Mouse (Mus musculus): ENCODE results near the gene Atp6v1f. TPM values are rescaled to one million over a fixed set of nuclear protein-coding genes. Genes with fewer than 3 reads are reported as not detected.

Gene Atp6v1f
- polyA plus RNA-seq, 1 experiment from 2014 or later = 248 TPM

DNA sequence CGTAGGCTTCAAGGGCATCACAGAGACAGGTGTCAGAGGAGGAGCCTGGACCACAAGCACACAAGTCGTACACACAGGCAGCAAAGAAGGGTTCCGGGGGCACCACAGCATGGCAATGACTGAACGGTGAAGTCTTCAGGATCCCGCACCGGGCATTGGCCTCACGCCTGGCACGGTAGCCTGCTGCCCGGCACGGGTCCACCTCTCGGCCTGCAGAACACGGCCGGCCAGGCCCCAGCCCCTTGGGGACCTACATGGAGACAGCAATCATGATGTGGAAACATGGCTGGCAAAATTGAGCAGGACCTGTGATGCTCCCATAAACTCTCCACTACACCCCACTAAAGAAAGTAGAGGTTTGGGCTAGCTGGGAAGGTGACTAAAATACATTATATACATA is 15.2 kb downstream of the Atp6v1f start:
- H3K4me2 ChIP-seq (replicated peaks; ENCODE audit: low read depth, low read length) = no peak overlapping the region
- H3K9me3 ChIP-seq (ENCODE audit: control insufficient read depth, low read length) = no peaks in the 10 kb centered on the region
- H3K27ac ChIP-seq (ENCODE audit: low read depth, low read length) = no peak overlapping the region
- peaks cover 8% of the 10 kb centered on the region; the same call in 1 of the 2 replicates for H3K36me3 ChIP-seq (ENCODE audit: control insufficient read depth, insufficient read depth, low read length)
- WGBS = 97% methylated on average over 13 of the region's 13 CpGs
- H3K4me3 ChIP-seq (ENCODE audit: low read length) = no peak overlapping the region
- no peak for ATAC-seq (ENCODE audit: low FRiP score, low TSS enrichment)
- no peak overlapping the region for H3K9ac ChIP-seq (ENCODE audit: low read depth, low read length)
- no peaks in the 10 kb centered on the region for H3K27me3 ChIP-seq (ENCODE audit: control insufficient read depth, insufficient read depth, low read length)
- H3K4me1 ChIP-seq (ENCODE audit: control insufficient read depth, insufficient read depth, low read length) = no peaks in the 10 kb centered on the region

DNA sequence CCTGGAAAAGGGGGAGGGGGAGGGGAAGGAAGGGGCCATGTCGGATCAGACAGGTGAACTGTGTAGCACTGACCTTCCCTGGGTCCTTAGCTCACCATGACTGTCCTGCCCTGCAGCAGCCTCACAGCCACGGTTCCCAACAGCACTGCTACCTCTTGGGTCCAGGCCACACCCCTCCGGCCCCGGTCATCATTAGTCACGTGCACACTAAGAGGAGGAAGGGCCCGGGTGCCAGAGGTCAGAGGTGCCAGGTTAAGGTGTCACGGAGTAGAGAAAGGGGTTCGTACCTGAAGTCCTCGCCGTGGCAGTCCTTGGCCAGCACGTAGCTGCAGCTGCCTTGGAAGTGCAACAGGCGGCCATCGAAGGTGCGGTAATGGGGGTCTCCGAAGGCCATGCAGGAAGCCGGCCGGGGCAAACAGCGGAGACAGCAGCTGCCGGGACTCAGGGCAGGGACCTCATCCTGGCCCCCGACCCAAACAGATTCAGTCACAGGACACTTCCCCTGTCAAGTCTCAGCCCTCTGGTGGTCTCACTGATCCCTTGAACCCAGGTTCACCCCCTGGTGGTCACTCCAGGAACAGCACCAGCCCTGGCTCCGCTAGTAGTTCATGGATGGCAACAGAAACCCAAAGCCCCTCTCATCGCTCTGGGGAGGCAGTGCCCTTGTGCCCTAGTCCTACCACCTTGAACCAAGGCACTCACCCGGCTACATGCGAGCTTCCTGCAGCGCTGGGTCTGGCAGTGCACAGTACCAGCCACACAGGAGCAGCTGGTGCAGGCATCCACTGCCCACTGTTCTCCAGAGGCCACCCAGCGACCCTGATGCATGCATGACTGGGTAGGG is 17.4 kb downstream of the Atp6v1f start:
- H3K9ac ChIP-seq (ENCODE audit: low read depth, low read length) = peak overlapping the region; percentile 32
- no peaks in the 10 kb centered on the region for H3K4me1 ChIP-seq (ENCODE audit: control insufficient read depth, insufficient read depth, low read length)
- ATAC-seq (ENCODE audit: low FRiP score, low TSS enrichment) = peak; percentile 74
- peaks cover 8% of the 10 kb centered on the region; the same call in 1 of the 2 replicates for H3K36me3 ChIP-seq (ENCODE audit: control insufficient read depth, insufficient read depth, low read length)
- H3K9me3 ChIP-seq (ENCODE audit: control insufficient read depth, low read length) = no peaks in the 10 kb centered on the region
- no peak overlapping the region for H3K27ac ChIP-seq (ENCODE audit: low read depth, low read length)
- H3K27me3 ChIP-seq (ENCODE audit: control insufficient read depth, insufficient read depth, low read length) = no peaks in the 10 kb centered on the region
- H3K4me3 ChIP-seq (ENCODE audit: low read length) = peak overlapping the region; percentile 35
- WGBS = 9% methylated on average over 26 of the region's 26 CpGs
- peak overlapping the region; percentile 64 for H3K4me2 ChIP-seq (replicated peaks; ENCODE audit: low read depth, low read length)

DNA sequence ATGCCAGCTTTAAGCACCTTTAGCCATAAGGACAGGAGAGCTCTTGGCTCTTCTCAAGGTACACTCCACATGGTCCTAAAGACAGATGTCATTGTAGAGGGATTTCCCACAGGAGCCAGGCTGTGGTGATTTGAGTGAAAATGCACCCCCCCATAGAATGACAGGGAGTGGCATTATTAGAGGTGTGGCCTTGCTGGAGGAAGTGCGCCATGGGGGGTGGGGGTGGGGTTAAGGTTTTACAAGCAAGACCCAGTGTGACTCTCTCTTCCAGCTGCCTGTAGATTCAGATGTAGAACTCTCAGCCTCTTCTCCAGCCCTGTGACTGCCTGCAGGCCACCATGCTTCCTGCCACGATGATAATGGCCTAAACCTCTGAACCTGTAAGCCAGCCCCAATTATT is 18.4 kb downstream of the Atp6v1f start:
- Histone ChIP-seq H3K36me3 (ENCODE audit: control insufficient read depth, insufficient read depth, low read length) (peaks cover 11% of the 10 kb centered on the region; the same call in 1 of the 2 replicates), H3K4me3 (ENCODE audit: low read length) (no peak overlapping the region), H3K27ac (ENCODE audit: low read depth, low read length) (no peak overlapping the region), H3K9me3 (ENCODE audit: control insufficient read depth, low read length) (no peaks in the 10 kb centered on the region), H3K27me3 (ENCODE audit: control insufficient read depth, insufficient read depth, low read length) (no peaks in the 10 kb centered on the region), H3K4me2 (replicated peaks; ENCODE audit: low read depth, low read length) (no peak overlapping the region), H3K9ac (ENCODE audit: low read depth, low read length) (no peak overlapping the region), H3K4me1 (ENCODE audit: control insufficient read depth, insufficient read depth, low read length) (no peaks in the 10 kb centered on the region)
- ATAC-seq (ENCODE audit: low FRiP score, low TSS enrichment) = no peak
- 47% methylated on average over 2 of the region's 2 CpGs for WGBS

DNA sequence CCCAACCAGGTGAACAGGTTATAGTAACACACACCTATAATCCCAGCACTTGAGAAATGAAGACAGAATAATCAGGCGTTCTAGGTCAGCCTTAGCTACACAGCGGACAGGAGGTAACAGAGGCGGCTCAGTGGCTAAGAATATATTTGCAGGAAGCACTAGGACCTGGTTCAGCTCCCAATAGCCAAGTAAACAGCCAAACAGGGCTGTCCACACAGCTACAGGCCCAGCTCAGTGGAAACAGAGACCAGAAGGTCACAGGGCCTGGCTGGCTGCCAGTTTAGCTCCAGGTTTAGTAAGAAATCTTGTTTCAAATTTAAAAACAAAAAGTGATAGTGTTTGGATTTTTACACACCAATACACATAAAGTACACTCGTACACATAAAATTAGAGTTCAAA is 26.6 kb downstream of the Atp6v1f start:
- Histone ChIP-seq H3K9me3 (ENCODE audit: control insufficient read depth, low read length) (no peaks in the 10 kb centered on the region), H3K9ac (ENCODE audit: low read depth, low read length) (no peak overlapping the region), H3K4me1 (ENCODE audit: control insufficient read depth, insufficient read depth, low read length) (no peaks in the 10 kb centered on the region), H3K27me3 (ENCODE audit: control insufficient read depth, insufficient read depth, low read length) (no peaks in the 10 kb centered on the region), H3K4me3 (ENCODE audit: low read length) (no peak overlapping the region), H3K36me3 (ENCODE audit: control insufficient read depth, insufficient read depth, low read length) (peaks cover 12% of the 10 kb centered on the region), H3K4me2 (replicated peaks; ENCODE audit: low read depth, low read length) (no peak overlapping the region), H3K27ac (ENCODE audit: low read depth, low read length) (no peak overlapping the region)
- no peak for ATAC-seq (ENCODE audit: low FRiP score, low TSS enrichment)
- 84% methylated on average over 4 of the region's 4 CpGs for WGBS

DNA sequence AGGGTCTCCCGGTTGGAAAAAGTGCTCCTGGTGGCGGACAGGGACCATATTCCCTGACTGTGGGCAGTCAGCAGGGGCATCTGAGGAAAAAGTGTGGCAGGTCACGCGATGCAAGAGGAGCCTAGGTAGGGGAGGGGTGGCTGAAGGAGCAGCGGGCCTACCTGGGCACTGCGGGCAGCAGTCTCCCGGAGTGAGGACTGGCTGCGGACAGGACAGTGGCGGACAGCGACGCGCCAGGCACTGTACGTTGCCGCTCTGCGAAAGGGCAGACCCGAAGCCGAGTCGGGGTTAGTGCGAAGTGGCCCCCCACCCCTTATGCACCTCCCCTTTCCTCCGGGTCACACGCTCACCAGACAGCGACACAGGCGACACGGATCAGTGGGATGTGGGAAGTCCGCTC is 28.8 kb downstream of the Atp6v1f start:
- ATAC-seq (ENCODE audit: low FRiP score, low TSS enrichment) = no peak

DNA sequence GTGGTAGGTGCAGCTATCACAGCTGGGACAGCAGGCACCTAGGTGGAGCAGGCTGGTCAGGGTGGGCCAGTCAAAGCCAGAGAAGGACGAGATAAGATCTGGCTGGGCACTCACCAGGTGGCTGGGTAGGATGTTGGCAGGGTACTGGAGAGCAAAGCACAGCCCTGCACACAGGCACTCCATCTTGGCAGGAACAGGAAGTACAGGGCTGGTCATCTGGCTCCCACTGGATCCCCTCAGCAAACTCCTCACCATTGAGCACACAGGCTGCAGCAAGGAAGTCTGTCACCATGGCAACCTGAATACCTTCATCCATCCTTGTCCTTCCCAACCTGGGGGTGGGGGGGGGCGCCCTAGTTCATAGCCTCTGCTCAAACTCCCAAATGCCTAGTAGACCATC is 30.3 kb downstream of the Atp6v1f start:
- H3K4me1 ChIP-seq (ENCODE audit: control insufficient read depth, insufficient read depth, low read length) = no peaks in the 10 kb centered on the region
- 0 out of 2 replicates have a peak, but pooled peaks have one; percentile 34 for ATAC-seq (ENCODE audit: low FRiP score, low TSS enrichment)
- WGBS = 62% methylated on average over 2 of the region's 2 CpGs
- H3K4me2 ChIP-seq (replicated peaks; ENCODE audit: low read depth, low read length) = no peak overlapping the region
- no peaks in the 10 kb centered on the region for H3K27me3 ChIP-seq (ENCODE audit: control insufficient read depth, insufficient read depth, low read length)
- H3K4me3 ChIP-seq (ENCODE audit: low read length) = no peak overlapping the region
- no peak overlapping the region for H3K27ac ChIP-seq (ENCODE audit: low read depth, low read length)
- no peak overlapping the region for H3K9ac ChIP-seq (ENCODE audit: low read depth, low read length)
- H3K36me3 ChIP-seq (ENCODE audit: control insufficient read depth, insufficient read depth, low read length) = peaks cover 11% of the 10 kb centered on the region
- no peaks in the 10 kb centered on the region for H3K9me3 ChIP-seq (ENCODE audit: control insufficient read depth, low read length)

More for the DNA sequence above, 28.8 kb downstream of the Atp6v1f start:
- Histone ChIP-seq H3K4me3 (ENCODE audit: low read length) (no peak overlapping the region), H3K4me1 (ENCODE audit: control insufficient read depth, insufficient read depth, low read length) (no peaks in the 10 kb centered on the region), H3K9me3 (ENCODE audit: control insufficient read depth, low read length) (no peaks in the 10 kb centered on the region), H3K4me2 (replicated peaks; ENCODE audit: low read depth, low read length) (peak overlapping the region; percentile 32), H3K36me3 (ENCODE audit: control insufficient read depth, insufficient read depth, low read length) (peaks cover 8% of the 10 kb centered on the region), H3K27ac (ENCODE audit: low read depth, low read length) (no peak overlapping the region), H3K27me3 (ENCODE audit: control insufficient read depth, insufficient read depth, low read length) (no peaks in the 10 kb centered on the region), H3K9ac (ENCODE audit: low read depth, low read length) (no peak overlapping the region)
- WGBS = 41% methylated on average over 25 of the region's 25 CpGs

DNA sequence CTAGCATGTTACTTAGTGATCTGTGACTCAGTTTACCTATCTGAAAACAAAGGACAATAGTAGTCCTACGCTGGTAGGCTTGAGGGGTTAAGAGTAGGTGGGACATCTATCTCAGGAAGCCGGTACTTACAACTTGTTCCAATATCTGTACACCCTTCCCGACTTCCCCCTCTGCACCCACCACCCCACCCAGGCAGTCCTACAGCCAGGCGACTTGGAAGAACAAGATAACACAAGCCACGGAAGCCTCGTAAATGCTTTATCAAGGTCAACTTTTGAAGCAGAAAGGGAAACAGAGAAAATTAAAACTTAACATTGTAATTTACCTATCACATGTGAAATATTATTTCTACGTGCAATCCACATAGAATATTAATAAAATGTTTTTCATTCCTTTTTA is 32.7 kb downstream of the Atp6v1f start:
- no peak overlapping the region for H3K4me3 ChIP-seq (ENCODE audit: low read length)
- no peaks in the 10 kb centered on the region for H3K9me3 ChIP-seq (ENCODE audit: control insufficient read depth, low read length)
- H3K27ac ChIP-seq (ENCODE audit: low read depth, low read length) = no peak overlapping the region
- no peak overlapping the region for H3K9ac ChIP-seq (ENCODE audit: low read depth, low read length)
- 91% methylated on average over 7 of the region's 7 CpGs for WGBS
- no peak overlapping the region for H3K4me2 ChIP-seq (replicated peaks; ENCODE audit: low read depth, low read length)
- no peaks in the 10 kb centered on the region for H3K4me1 ChIP-seq (ENCODE audit: control insufficient read depth, insufficient read depth, low read length)
- peaks cover 15% of the 10 kb centered on the region for H3K36me3 ChIP-seq (ENCODE audit: control insufficient read depth, insufficient read depth, low read length)
- no peaks in the 10 kb centered on the region for H3K27me3 ChIP-seq (ENCODE audit: control insufficient read depth, insufficient read depth, low read length)
- no peak for ATAC-seq (ENCODE audit: low FRiP score, low TSS enrichment)

DNA sequence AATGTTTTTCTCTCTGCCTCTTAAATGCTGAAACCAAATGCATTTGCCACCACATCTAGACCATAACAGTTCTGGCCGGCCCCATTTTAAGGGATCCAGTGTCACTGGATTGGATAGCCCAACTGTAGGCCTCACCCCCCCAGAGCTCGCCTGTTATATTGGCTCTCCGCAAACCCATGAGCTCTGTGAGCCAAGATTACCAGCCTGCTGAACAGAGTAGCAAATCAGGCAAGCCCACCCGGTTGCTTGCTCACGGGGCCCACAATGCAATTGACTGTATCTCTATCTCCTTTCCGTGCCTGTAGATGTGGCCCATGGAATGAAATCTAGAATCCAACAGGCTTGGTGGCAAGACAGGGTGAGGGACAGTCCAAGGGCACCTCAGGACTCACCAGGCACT is 33.3 kb downstream of the Atp6v1f start:
- no peak overlapping the region for H3K27ac ChIP-seq (ENCODE audit: low read depth, low read length)
- no peaks in the 10 kb centered on the region for H3K9me3 ChIP-seq (ENCODE audit: control insufficient read depth, low read length)
- H3K4me3 ChIP-seq (ENCODE audit: low read length) = no peak overlapping the region
- H3K27me3 ChIP-seq (ENCODE audit: control insufficient read depth, insufficient read depth, low read length) = no peaks in the 10 kb centered on the region
- H3K36me3 ChIP-seq (ENCODE audit: control insufficient read depth, insufficient read depth, low read length) = peaks cover 15% of the 10 kb centered on the region
- H3K9ac ChIP-seq (ENCODE audit: low read depth, low read length) = no peak overlapping the region
- no peak overlapping the region for H3K4me2 ChIP-seq (replicated peaks; ENCODE audit: low read depth, low read length)
- H3K4me1 ChIP-seq (ENCODE audit: control insufficient read depth, insufficient read depth, low read length) = 0 out of 2 replicates have a peak, but pooled peaks cover 2% of the 10 kb centered on the region
- no peak for ATAC-seq (ENCODE audit: low FRiP score, low TSS enrichment)
- WGBS = 91% methylated on average over 6 of the region's 6 CpGs

DNA sequence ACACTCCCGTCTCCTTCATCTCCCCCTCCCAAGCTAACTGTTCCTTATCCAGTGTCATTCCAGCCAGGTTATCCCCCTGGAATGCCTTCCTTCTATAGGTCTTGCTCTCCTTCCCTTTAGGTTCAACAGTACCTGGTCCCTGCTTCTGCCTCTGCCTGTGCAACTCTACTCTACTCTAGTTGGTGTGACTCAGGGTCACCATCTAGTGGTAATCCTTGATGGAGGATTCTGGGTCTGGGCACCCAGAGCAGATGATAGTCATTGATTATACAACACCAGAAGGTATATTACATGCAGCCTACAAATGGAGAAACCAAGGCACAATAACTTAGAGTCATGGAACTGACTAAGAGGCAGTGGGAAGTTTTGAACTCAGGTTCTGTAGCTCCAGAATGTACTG is 34.1 kb downstream of the Atp6v1f start:
- H3K4me2 ChIP-seq (replicated peaks; ENCODE audit: low read depth, low read length) = no peak overlapping the region
- H3K27ac ChIP-seq (ENCODE audit: low read depth, low read length) = no peak overlapping the region
- H3K27me3 ChIP-seq (ENCODE audit: control insufficient read depth, insufficient read depth, low read length) = no peaks in the 10 kb centered on the region
- H3K9me3 ChIP-seq (ENCODE audit: control insufficient read depth, low read length) = no peaks in the 10 kb centered on the region
- H3K9ac ChIP-seq (ENCODE audit: low read depth, low read length) = no peak overlapping the region
- ATAC-seq (ENCODE audit: low FRiP score, low TSS enrichment) = no peak
- 88% methylated on average over 1 of the region's 1 CpGs for WGBS
- H3K4me1 ChIP-seq (ENCODE audit: control insufficient read depth, insufficient read depth, low read length) = peaks cover 7% of the 10 kb centered on the region; the same call in 1 of the 2 replicates
- H3K36me3 ChIP-seq (ENCODE audit: control insufficient read depth, insufficient read depth, low read length) = peaks cover 15% of the 10 kb centered on the region
- no peak overlapping the region for H3K4me3 ChIP-seq (ENCODE audit: low read length)
